ENCODE assay signal across 27 mouse cellular contexts in the genomic region with DNA sequence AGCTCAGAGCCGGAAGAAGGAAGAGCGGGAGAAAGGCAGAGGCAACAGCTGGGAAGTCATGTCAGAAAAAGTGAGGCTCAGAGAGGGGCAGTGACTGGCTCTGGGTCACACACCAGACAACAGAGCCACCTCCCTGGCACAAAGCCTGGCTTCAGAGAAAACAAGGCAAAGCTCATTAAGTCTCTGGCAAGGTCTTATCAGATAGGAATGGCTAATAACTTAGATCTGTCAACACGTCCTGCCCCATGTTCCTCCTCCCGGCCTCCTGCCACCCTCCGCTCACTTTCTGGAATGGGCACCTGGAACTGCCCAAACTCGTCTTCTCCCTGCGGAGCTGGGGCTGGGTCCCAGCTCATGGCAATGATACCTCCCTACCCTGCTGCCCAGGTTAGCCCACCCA. TPM values are rescaled to one million over a fixed set of nuclear protein-coding genes. Genes with fewer than 3 reads are reported as not detected.
"Had no signal": no experiment of that assay in that cellular context is flagged by ENCODE, and none has a peak within 500 bp of the region (broad histone marks: within the 10 kb centered on the region; RNA-seq: fewer than 3 reads in every experiment).

No protein-coding gene starts in this region.

- H3K9me3 ChIP-seq: intestine, embryonic 15.5 days; kidney, embryonic 15.5 days; lung, embryonic 15.5 days; midbrain, embryonic 13.5 days; neural tube, embryonic 13.5 days; stomach, embryonic 15.5 days had no signal

- ATAC-seq: intestine, embryonic 15.5 days; midbrain, embryonic 13.5 days; midbrain, embryonic 16.5 days had no signal

- H3K4me3 ChIP-seq: intestine, embryonic 15.5 days; kidney, embryonic 15.5 days; left cerebral cortex, adult 2 months; lung, embryonic 15.5 days; midbrain, embryonic 13.5 days; myocyte; neural tube, embryonic 13.5 days; stomach, embryonic 15.5 days had no signal

- H3K9ac ChIP-seq: intestine, embryonic 15.5 days; kidney, embryonic 15.5 days; lung, embryonic 15.5 days; midbrain, embryonic 13.5 days; neural tube, embryonic 13.5 days; stomach, embryonic 15.5 days had no signal

- DNase-seq: kidney, adult 11 months; kidney, adult 8-10 months; kidney, postnatal 10 days; kidney, postnatal 36 days; layer of hippocampus, postnatal 36 days; lung, adult 18-20 months; lung, postnatal 14 days; lung, postnatal 4 days; retina, postnatal 1 day; right cerebral cortex, postnatal 25 days; spleen, adult 18-20 months; thymus, postnatal 25 days had no signal

- H3K27me3 ChIP-seq: kidney, embryonic 15.5 days; lung, embryonic 15.5 days; midbrain, embryonic 13.5 days; neural tube, embryonic 13.5 days; stomach, embryonic 15.5 days had no signal

- H3K36me3 ChIP-seq: intestine, embryonic 15.5 days; kidney, embryonic 15.5 days; lung, embryonic 15.5 days; midbrain, embryonic 13.5 days; neural tube, embryonic 13.5 days; stomach, embryonic 15.5 days had no signal

- H3K4me2 ChIP-seq: intestine, embryonic 15.5 days; kidney, embryonic 15.5 days; lung, embryonic 15.5 days; midbrain, embryonic 13.5 days; neural tube, embryonic 13.5 days; stomach, embryonic 15.5 days had no signal

- H3K4me1 ChIP-seq: intestine, embryonic 15.5 days; stomach, embryonic 15.5 days had no signal

- H3K27ac ChIP-seq: intestine, embryonic 15.5 days; kidney, embryonic 15.5 days; left cerebral cortex, adult 2 months; lung, embryonic 15.5 days; midbrain, embryonic 13.5 days; neural tube, embryonic 13.5 days; stomach, embryonic 15.5 days had no signal

RNA-seq across cellular contexts. Expression of gene Padi1, which starts 12.2 kb away (rescaled TPM):
- total RNA-seq: layer of hippocampus, postnatal 10 days; layer of hippocampus, postnatal 36 days; left cerebral cortex, postnatal 36 days had no signal
- polyA plus RNA-seq: midbrain, embryonic 13.5 days had no signal

RNA-seq across cellular contexts. Expression of gene Padi3, which starts 47.4 kb away (rescaled TPM):
- total RNA-seq: layer of hippocampus, adult 8-10 months; layer of hippocampus, postnatal 36 days; left cerebral cortex, adult 2 months; left cerebral cortex, postnatal 10 days; left cerebral cortex, postnatal 36 days; monocyte, adult 5-6 weeks; neutrophil, adult 5-6 weeks had no signal
- polyA plus RNA-seq: midbrain, embryonic 16.5 days; neural tube, embryonic 13.5 days had no signal
